Mouse (Mus musculus): Measurements from ENCODE around the gene Ano3.

Gene Ano3

GRCm38 (mm10) chr2:110737236-110737635 is 213.5 kb downstream of the Ano3 start:
- no peak for TF ChIP-seq GATA4 (IDR thresholded peaks at IDR 0.05; ENCODE audit: insufficient replicate concordance, low read length)

GRCm38 (mm10) chr2:110726106-110726505 is 224.6 kb downstream of the Ano3 start:
- TF ChIP-seq GATA4 (IDR thresholded peaks at IDR 0.05; ENCODE audit: insufficient replicate concordance, low read length) = no peak

- no peak for TF ChIP-seq GATA4 (IDR thresholded peaks at IDR 0.05; ENCODE audit: insufficient replicate concordance, low read length)
Measured at GRCm38 (mm10) chr2:110722208-110722607, 228.5 kb downstream of the Ano3 start.

GRCm38 (mm10) chr2:110721290-110721753 is 229.4 kb downstream of the Ano3 start, which contains the start of gene Muc15:
Gene Muc15, plus strand, starts transcription at chr2:110721340.
- no peak for TF ChIP-seq GATA4 (IDR thresholded peaks at IDR 0.05; ENCODE audit: insufficient replicate concordance, low read length)

- no peak for TF ChIP-seq GATA4 (IDR thresholded peaks at IDR 0.05; ENCODE audit: insufficient replicate concordance, low read length)
Measured at GRCm38 (mm10) chr2:110719051-110719450, 231.7 kb downstream of the Ano3 start.

- TF ChIP-seq GATA4 (IDR thresholded peaks at IDR 0.05; ENCODE audit: insufficient replicate concordance, low read length) = no peak
Measured at GRCm38 (mm10) chr2:110710055-110710720, 240.5 kb downstream of the Ano3 start.

- no peak for TF ChIP-seq GATA4 (IDR thresholded peaks at IDR 0.05; ENCODE audit: insufficient replicate concordance, low read length)
Measured at GRCm38 (mm10) chr2:110709436-110709835, 241.3 kb downstream of the Ano3 start.

GRCm38 (mm10) chr2:110671071-110671624 is 279.6 kb downstream of the Ano3 start:
- TF ChIP-seq GATA4 (IDR thresholded peaks at IDR 0.05; ENCODE audit: insufficient replicate concordance, low read length) = no peak

- no peak for TF ChIP-seq GATA4 (IDR thresholded peaks at IDR 0.05; ENCODE audit: insufficient replicate concordance, low read length)
Measured at GRCm38 (mm10) chr2:110663329-110663728, 287.4 kb downstream of the Ano3 start.

- no peak for TF ChIP-seq GATA4 (IDR thresholded peaks at IDR 0.05; ENCODE audit: insufficient replicate concordance, low read length)
Measured at GRCm38 (mm10) chr2:110644846-110645245, 305.9 kb downstream of the Ano3 start.

GRCm38 (mm10) chr2:110644358-110644757 is 306.4 kb downstream of the Ano3 start:
- no peak for TF ChIP-seq GATA4 (IDR thresholded peaks at IDR 0.05; ENCODE audit: insufficient replicate concordance, low read length)
